Mouse (Mus musculus) CH12.LX (cell line): ENCODE measurements around the gene Nfx1. TPM values are rescaled to one million over a fixed set of nuclear protein-coding genes. Genes with fewer than 3 reads are reported as not detected.

Source experiments
- DNase-seq: peaks from one replicate; pipeline ENCODE4 v3.0.0-alpha.2; 2013; ENCODE audit errors: extremely low read depth
- H3K27ac ChIP-seq: 2 replicates; pipeline ENCODE4 v1.5.1; 2012; ENCODE audit warnings: low read depth, mild to moderate bottlenecking, control low read depth, moderate library complexity; ENCODE audit not compliant: insufficient read depth
- H3K27me3 ChIP-seq: replicated peaks from 2 replicates; pipeline ENCODE3; 2012; ENCODE audit warnings: inconsistent platforms
- H3K36me3 ChIP-seq, 2 experiments: replicated peaks in 1 of 2; 2 replicates each; pipeline versions ENCODE3 to v1.6.1; 2012; ENCODE audit warnings: inconsistent platforms in 1 of 2, low read length in 1 of 2, mild to moderate bottlenecking in 1 of 2, mixed read lengths in 1 of 2, moderate library complexity in 1 of 2; ENCODE audit not compliant: control insufficient read depth in 1 of 2, insufficient read depth in 1 of 2
- H3K4me1 ChIP-seq, 2 experiments: 2 replicates each; pipeline ENCODE4 v1.6.1; 2012; ENCODE audit warnings: inconsistent platforms in 1 of 2, moderate library complexity in 1 of 2; ENCODE audit not compliant: insufficient read depth in 2 of 2, control insufficient read depth in 1 of 2
- H3K4me2 ChIP-seq: 2 replicates; pipeline ENCODE4 v1.6.1; 2012; ENCODE audit warnings: low read depth, mild to moderate bottlenecking, control low read depth; ENCODE audit not compliant: poor library complexity, insufficient read depth, severe bottlenecking
- H3K4me3 ChIP-seq, 3 experiments: fragments of 150-350 bp in 1 of 3; sonication (generic) in 1 of 3; replicated peaks in 1 of 3; 2 replicates each; pipeline versions ENCODE3 to v1.5.1; 2011 to 2012; ENCODE audit warnings: low read depth in 2 of 3, low read length in 2 of 3, mild to moderate bottlenecking in 2 of 3, moderate library complexity in 2 of 3, control low read depth in 1 of 3, improper control_type of control experiment in 1 of 3, inconsistent platforms in 1 of 3, mixed read lengths in 1 of 3; ENCODE audit not compliant: poor library complexity in 1 of 3
- H3K79me2 ChIP-seq: replicated peaks from 2 replicates; pipeline ENCODE4 v1.6.1; 2012; ENCODE audit warnings: mild to moderate bottlenecking, moderate library complexity; ENCODE audit not compliant: control insufficient read depth, poor library complexity, insufficient read depth, severe bottlenecking; ENCODE audit errors: extremely low read depth
- H3K9ac ChIP-seq: 2 replicates; pipeline ENCODE4 v1.6.1; 2012; ENCODE audit warnings: low read depth, mild to moderate bottlenecking, control low read depth, moderate library complexity; ENCODE audit not compliant: insufficient read depth
- H3K9me3 ChIP-seq: replicated peaks from 2 replicates; pipeline ENCODE3; 2012; ENCODE audit warnings: low read length, inconsistent platforms, mixed read lengths
- CTCF ChIP-seq, 2 experiments: IDR thresholded peaks in 1 of 2; conservative IDR thresholded peaks in 1 of 2; 2 replicates each; pipeline ENCODE4 v1.5.1; 2011 to 2012; ENCODE audit warnings: low read depth in 2 of 2, low read length in 2 of 2, improper control_type of control experiment in 1 of 2, inconsistent platforms in 1 of 2, mild to moderate bottlenecking in 1 of 2, moderate library complexity in 1 of 2
- KAT2A ChIP-seq: IDR thresholded peaks from 2 replicates; pipeline ENCODE4 v1.6.1; 2012; ENCODE audit warnings: low read length, improper control_type of control experiment, inconsistent platforms; ENCODE audit not compliant: insufficient replicate concordance
- NELFE ChIP-seq: IDR thresholded peaks from 2 replicates; pipeline ENCODE4 v1.6.1; 2011; ENCODE audit warnings: low read depth, low read length, improper control_type of control experiment
- POLR2A ChIP-seq: IDR thresholded peaks from 2 replicates; pipeline ENCODE4 v1.6.1; 2011; ENCODE audit warnings: low read depth, mild to moderate bottlenecking, improper control_type of control experiment, low read length
- RAD21 ChIP-seq: IDR thresholded peaks from 2 replicates; pipeline ENCODE4 v1.6.1; 2011; ENCODE audit warnings: low read depth, mild to moderate bottlenecking, low read length, improper control_type of control experiment, moderate library complexity
- TCF12 ChIP-seq: IDR thresholded peaks from 2 replicates; pipeline ENCODE4 v1.6.1; 2014; ENCODE audit warnings: low read depth, mild to moderate bottlenecking, inconsistent platforms, low read length, improper control_type of control experiment
- dilution Hi-C: fragments of 300-500 bp; cut with MboI; formaldehyde crosslinking; loops from 2 replicates; pipeline ENCODE4 v1.14.3; 2020; ENCODE audit warnings: low sequenced_read_pairs; ENCODE audit not compliant: extremely low pct_unique_long_range_greater_than_20kb, extremely low pct_ligation_motif_present
- in situ Hi-C: fragments of 300-500 bp; cut with MboI; formaldehyde crosslinking; loops from 3 replicates; pipeline ENCODE4 v1.14.3; 2019; ENCODE audit warnings: low sequenced_read_pairs, low pct_ligation_motif_present, low pct_unique_long_range_greater_than_20kb, mixed read lengths
- polyA plus RNA-seq: library from polyadenylated mRNA; unstranded; fragments of >175 nt; gene quantifications from 2 replicates; pipeline ENCODE4 v1.2.1, GENCODE M21; 2012; ENCODE audit warnings: low read depth; ENCODE audit not compliant: insufficient read length
- total RNA-seq, 2 experiments: library from RNA; depleted of rRNA; stranded (reverse); fragments of 300-350 nt in 1 of 2; fragments of >200 nt in 1 of 2; gene quantifications; 2 replicates each; pipeline ENCODE4 v1.2.3; 2012 to 2014

The Nfx1 gene
- total and polyA plus RNA-seq, 3 experiments, result 55.5 to 89.8 (median 70.5) TPM

DNA sequence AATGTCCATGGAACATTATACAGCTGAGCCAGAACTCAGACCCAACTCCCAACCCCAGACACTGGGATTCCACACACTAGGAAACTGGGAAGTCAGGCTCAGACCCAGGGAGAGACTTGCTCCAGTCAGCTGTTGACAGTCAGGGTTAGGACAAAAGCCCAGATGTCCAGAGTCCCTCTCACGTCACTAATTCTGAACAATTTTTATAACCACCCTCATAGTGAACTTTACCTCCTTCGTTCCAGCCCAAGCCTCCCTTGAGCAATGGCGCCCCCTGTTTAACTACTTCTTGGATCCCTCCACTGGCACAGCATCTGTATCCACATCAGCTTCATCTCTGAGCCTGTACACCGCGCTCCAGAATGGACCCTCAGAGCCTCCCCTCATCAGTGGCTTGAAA lies 73.3 kb downstream of the Nfx1 start:
- Histone ChIP-seq H3K27me3 (peaks cover 51% of the 10 kb centered on the region), H3K27ac (no peak overlapping the region), H3K36me3 (no peaks in the 10 kb centered on the region), H3K79me2 (no peaks in the 10 kb centered on the region), H3K4me3 (no peak overlapping the region), H3K4me1 (no peaks in the 10 kb centered on the region), H3K9ac (no peak overlapping the region)
- in situ Hi-C loops, result no loop called here
- no peak for DNase-seq
- TF ChIP-seq CTCF (conservative IDR thresholded peaks at IDR 0.05 in 1 of 2, IDR thresholded peaks at IDR 0.05 in 1 of 2; ENCODE audit: low read depth in 2 of 2, low read length in 2 of 2) (peak in 1 of 2 experiments; percentile 40; a peak in 2 of 4 replicates), NELFE (no peak), RAD21 (peak; percentile 12)
- TF ChIP-seq, all 38 proteins: peak for 2
- Histone ChIP-seq H3K9me3 (no peaks in the 10 kb centered on the region), H3K4me2 (no peak overlapping the region)
- dilution Hi-C loops, result no loop called here

DNA sequence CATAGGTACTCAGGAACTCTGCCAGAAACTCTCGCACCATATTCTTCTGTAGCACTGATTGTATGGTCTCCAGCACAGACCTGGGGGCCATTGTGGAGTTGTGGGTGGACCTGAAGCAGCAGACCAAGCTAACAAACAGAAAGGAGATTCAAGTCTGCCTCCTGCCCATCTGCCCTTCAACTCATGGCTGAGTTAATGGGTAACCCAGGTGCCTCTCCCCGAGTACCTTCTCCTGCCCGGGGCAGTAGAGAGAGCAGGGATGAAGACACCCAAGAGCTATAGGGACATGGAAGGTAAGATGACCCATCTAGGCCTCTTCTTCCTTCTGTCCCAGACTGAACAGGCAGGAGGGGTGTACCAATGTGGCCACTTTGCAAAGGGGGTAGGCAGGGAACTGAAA lies 74.6 kb downstream of the Nfx1 start:
- Histone ChIP-seq H3K4me2 (no peak overlapping the region), H3K27ac (no peak overlapping the region), H3K4me3 (no peak overlapping the region), H3K36me3 (no peaks in the 10 kb centered on the region), H3K27me3 (peaks cover 50% of the 10 kb centered on the region), H3K79me2 (no peaks in the 10 kb centered on the region), H3K9ac (no peak overlapping the region), H3K4me1 (no peaks in the 10 kb centered on the region), H3K9me3 (no peaks in the 10 kb centered on the region)
- no peak for DNase-seq
- no peak for TF ChIP-seq POLR2A
- no peak for TF ChIP-seq CTCF (conservative IDR thresholded peaks at IDR 0.05 in 1 of 2, IDR thresholded peaks at IDR 0.05 in 1 of 2; ENCODE audit: low read depth in 2 of 2, low read length in 2 of 2)
- no peak for TF ChIP-seq KAT2A
- in situ Hi-C loops, result no loop called here
- dilution Hi-C loops, result no loop called here

DNA sequence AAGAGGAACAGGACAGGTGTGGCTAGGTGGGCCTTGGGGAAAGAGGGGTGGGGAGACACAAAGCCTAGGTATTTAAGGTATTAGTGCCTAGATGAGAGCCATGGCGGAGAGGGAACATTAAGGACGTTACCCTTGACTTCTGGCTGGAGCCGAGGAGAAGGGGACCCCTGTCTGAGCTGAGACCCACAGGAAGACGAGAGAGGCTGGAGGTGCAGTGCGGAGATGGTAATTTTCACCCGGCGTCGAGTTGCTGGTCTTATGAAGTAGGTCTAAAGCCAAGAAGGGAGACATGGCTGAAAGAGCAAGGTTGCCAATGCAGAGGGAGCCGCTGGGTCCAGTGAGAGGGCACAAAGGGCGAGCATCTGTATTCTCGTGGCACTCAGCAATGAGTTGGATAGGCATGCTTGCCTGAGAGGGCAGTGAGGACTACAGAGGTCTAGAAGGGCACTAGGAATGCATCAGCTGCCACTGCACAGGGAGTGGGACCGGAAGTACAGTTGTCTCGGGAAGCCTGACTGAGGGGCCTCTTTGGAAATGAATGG lies 75.6 kb downstream of the Nfx1 start:
- Histone ChIP-seq H3K9ac (no peak overlapping the region), H3K79me2 (no peaks in the 10 kb centered on the region), H3K27me3 (peaks cover 40% of the 10 kb centered on the region), H3K4me1 (peaks cover 0 to 6% of the 10 kb centered on the region in 2 experiments; a peak in 2 of 4 replicates), H3K27ac (no peak overlapping the region), H3K4me2 (no peak overlapping the region), H3K4me3 (no peak overlapping the region), H3K36me3 (no peaks in the 10 kb centered on the region), H3K9me3 (no peaks in the 10 kb centered on the region)
- DNase-seq, result no peak
- in situ Hi-C loops, result no loop called here
- dilution Hi-C loops, result no loop called here
- TF ChIP-seq TCF12, result no peak
- TF ChIP-seq, all 38 proteins: peak for 0
